Mouse (Mus musculus) cerebellum, adult 9-11 months (tissue): ENCODE results near the gene Cd86.

ENCODE experiments used
- DNase-seq: peaks from one replicate; pipeline ENCODE4 v3.0.0; 2022

Gene Cd86

DNA sequence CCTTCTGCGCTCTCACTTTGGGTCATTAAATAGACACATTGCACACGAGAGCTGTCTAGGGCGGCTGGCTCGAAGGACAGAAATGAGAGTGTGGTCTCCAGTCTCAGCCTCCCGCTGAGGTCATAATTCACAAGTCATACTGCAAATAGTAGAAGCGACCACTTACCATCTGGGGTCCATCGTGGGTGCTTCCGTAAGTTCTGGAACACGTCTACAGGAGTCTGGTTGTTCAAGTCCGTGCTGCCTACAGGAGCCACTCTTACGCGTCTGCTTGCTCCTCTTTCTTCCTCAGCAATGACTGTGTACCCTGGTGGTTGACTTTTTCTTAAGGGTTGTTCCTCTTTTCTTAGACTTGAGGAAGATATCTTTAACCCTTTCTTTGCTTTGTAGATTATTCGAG, at the start of gene Cd86:
Gene Cd86 (minus strand): TSS at position 300 of the 400 bp plus-strand sequence.
- no peak for DNase-seq

DNA sequence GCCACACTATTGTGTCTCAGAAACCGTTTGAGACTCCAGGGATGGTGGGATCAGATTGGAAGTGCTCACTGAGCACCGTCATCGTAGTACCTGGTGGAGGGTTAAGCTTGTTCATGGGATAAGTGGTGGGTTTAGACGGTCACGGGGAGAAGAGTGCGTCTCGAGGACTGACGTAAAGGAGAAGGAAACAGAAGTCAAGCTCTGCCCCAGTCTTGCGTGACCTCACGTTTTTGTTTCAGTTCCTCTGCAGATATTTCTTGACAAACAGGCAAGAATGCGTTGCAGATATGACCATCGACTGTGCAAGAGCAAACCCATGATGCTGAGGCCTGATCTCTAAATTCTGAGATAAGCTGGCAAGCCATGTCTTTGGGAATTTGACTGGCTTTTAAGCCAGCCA, 45.9 kb upstream of the Cd86 start:
- no peak for DNase-seq

DNA sequence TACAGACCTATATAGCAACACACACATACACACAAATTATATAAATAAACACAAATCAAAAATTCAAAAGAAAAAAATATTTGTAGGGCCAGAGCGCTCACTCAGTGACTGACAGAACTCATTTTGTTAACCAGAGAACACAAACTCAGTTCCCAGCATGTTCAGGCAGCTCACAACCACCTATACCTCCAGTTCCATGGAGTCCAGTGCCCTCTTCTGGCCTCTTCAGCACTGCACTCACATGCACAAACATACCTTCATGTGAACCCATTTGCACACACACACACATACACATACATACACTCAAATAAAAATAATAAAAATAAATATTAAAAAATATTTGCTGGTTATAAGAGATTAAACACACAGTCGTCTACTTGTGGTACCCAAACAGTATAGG, 44.9 kb upstream of the Cd86 start:
- no peak for DNase-seq

DNA sequence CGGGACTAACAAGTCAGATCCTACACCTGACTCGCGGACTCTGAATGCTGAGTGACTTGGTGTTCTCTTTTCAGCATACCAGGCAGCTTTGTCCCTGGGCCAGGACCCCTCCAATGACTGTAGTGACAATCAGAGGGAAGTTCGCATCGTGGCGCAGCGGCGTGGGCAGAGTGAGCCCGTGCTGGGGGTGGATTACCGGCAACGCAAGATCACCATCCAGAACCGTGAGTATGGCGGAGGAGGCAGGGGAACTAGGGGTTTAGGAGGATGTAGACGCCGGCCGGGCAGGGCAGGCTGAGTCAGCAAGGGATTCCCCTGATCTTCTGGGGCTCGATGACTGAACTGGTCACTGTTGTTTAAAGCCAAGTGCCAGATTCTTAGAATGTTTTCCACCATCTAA, 43.5 kb upstream of the Cd86 start:
- DNase-seq, result no peak

DNA sequence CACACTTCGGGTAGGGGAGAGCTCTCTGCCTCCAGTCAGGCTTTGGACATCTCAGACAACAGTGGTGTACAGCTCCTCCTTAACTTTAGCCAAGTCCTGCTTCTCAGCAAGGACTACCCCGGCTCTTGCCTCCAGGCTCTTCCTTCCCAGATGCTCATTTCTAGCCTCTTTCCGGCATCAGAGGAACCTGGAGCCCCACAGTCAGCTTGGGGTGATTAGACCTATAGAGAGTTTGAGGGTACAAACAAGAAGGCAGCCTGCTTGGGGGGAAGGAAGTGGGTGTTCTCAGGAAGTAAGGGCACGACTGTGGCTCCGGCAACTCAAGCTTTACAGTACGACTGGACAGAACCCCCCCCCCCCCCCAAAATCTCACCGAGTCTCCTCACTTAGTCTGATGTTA, 42.9 kb upstream of the Cd86 start:
- DNase-seq, result no peak

DNA sequence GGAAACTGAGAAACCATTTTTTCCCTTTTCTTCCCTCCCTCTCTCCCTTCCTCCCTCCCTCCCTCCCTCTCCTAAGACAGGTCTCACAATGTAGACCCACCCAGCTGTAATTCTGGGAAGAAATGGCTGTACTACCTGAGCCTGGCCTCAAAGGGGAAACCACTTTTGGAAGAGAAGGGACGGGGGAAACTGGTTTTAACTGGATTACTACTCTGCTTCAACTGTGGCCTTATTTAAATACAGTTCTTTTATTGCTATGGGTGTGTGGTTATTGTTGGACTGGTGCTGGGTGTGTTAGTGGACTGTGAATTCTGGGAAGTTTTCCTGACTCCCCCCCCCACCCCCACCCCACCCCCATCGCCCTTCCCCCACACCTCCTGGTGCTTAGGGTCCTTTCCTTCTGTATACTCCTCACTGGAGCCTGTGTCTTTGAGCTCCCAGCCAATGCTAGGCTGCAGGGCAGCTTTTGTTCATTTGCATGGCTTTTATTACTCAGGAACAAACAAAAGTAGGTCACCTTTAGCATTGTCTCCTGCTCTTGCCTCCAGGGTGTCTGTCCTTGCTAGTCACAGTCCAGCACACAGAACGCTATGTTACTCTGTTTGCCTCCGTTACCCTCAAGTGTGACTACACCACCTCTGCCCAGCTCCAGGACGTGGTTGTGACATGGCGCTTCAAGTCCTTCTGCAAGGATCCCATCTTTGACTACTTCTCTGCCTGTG, 42.0 kb upstream of the Cd86 start:
- no peak for DNase-seq

DNA sequence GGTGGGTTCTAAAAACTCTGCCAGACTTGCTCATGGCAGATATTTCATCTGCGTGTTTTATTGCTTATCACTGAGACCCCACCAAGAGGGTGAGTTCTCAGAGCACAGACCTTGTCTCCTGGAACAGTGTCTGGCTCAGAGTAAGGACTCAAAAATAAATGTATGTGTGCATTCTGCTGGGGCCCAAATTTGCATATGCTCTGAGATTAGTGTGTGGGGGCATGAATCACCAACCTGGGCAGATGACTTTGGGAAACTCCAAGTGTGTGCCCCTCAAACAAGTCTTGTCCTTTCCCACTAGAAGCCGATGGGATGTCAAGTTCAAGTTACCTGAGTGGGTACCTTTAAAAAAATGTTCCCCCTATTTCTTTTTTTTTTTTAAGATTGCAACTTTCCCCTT, 34.6 kb upstream of the Cd86 start:
- DNase-seq, result no peak

DNA sequence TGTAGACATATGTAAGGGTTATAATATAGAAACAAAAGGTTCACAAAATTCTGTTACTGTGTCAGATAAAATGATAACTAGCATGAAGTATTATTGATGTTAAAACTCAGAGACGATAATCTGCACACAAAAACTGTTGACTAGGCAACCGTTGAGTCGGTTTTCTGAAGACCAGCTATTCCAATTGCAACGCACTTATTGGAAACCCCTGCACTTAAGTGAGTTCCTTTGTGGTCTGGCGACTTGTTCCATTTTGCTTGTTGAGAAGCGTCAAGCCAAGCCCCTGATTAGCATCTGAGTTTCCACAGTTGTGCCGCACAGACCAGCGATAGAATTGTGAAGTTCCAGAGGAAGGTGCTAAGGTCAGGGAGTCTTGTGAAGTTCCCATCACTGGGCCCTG, 31.4 kb upstream of the Cd86 start:
- DNase-seq, result no peak

DNA sequence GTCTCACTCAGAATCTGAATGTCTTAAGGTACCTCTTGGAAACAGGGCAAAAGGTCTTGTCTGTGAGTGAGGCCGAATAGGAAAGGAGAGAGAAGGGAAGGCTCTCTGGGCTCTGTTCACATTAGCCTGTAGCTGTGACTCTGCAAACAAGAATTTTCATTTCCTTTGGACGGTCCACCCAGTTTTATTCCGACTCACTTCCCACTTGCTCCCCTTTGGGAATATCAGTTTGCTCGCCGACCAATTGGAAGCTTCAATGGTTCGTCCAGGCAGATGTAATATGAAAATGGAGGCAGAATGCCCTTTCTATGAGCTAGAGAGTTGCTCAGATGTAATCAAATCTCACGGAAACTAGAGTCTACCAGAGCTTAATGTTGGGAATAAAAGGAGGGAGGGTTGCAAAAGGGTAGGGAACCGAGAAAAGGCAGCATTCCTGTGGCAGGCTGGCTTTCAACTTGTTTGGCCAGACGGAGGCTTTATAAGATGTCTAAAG, 29.0 kb upstream of the Cd86 start:
- DNase-seq, result no peak

DNA sequence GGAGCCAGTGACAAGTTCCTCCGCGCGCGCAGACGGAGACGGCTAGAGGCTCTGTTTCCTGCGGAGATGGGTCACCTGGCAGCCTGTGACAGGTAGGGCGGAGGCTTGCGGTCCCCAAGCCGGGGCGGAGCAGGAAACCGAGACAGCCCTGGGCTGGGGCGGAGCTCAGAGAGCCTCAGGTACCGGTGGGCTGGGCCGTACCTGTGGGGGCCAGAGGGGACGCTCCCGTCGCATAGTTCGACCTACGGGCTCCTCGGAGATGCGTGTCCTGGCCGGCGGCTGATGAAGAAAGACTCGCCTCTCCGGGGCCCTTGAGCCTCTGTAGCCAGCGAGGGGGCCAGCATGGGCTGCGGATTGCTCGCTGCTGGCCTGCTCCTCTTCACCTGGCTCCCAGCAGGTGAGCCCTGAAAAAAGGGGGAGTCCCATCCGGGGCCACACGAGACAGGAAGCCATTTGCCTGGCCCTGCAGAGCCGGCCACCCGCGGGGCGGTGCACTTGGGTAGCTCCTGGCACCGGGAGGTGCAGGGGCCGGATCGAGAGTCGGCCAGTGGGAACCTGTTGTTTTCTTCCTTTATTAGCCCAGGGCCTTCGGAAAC, 28.0 kb upstream of the Cd86 start, which contains the start of gene Ildr1:
Gene Ildr1 (plus strand): TSS at position 161 of the 596 bp plus-strand sequence.
- DNase-seq, result no peak

DNA sequence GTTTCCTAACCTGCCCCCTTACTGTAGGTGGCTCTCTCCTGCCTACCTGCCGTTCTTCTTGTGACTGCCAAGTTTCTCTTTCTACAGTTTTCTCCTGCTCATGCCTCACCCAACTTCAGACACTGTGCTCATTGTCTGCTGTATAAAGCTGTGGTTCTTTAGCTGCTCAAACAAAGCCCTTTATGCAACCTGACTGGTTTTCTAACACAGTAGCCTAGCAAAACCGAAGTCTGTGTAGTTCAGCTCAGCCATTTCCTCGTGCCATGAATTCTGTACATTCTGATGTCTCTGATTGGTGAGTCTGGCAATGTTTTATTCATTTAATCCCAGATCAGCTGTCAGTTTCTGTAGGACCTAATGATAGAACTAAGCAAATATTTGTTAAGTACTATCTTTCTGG, 25.6 kb upstream of the Cd86 start:
- DNase-seq, result no peak

DNA sequence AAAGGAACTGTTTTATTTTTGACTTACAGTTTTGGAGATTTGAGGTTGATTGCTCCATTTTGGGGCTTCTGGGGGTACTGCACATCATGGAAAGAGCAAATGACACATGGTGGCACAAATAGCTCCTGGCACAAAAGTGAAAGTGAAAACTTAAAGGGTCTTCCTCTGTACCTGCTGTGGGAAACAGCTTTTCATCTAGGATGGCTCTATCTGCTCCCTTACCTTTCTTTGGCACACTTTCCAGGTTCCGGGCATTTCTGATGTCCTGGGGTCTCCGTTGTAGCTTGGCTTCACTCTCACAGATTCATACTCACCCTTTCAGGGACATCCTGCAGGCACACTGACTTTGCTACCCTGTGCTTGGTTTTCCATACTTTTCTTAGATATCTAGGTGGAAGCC, 22.2 kb upstream of the Cd86 start:
- no peak for DNase-seq

DNA sequence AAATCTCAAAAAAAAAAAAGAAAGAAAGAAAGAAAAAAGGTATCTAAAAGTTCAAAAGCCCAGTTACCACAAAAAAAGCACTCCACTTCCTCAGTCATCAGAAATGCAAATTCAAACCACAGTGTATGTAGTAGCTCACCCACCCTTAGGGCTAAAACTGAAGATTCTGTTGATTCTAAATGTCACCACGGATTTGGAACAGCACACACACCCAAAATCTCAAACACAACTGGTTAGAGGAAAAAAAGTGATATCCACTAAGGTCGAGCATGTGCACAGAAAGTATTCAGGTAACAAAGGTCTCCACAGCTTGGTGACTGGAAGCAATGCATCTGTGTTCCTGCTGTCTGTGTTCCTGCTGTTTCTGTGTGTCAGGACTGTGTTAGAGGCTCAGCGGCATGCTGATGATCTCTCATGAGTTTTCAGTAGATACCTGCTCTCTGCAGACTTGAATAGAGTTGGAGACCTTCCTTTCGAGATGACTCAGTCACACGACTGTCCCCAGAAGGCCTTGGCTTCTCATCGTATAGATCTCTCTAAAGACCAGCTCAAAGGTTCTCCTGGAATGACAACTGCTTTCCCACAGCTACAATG, 18.5 kb upstream of the Cd86 start:
- no peak for DNase-seq

DNA sequence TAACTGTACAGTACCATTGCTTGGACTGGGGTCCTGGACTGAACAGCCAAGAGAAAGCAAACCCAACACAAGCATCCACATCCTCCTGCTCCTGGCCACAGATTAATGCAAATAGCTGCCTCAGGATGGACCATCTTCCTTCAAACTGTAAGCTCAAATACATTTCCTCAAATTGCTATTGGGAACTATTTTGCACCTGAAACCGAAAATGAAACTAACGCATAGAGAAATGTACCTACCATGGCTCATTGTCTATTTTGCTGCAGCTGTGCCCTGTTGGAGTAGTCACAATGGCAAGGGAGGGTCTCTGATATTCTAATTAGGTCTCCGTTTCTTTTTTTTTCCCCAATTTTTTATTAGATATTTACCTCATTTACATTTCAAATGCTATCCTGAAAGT, 15.9 kb upstream of the Cd86 start:
- no peak for DNase-seq

DNA sequence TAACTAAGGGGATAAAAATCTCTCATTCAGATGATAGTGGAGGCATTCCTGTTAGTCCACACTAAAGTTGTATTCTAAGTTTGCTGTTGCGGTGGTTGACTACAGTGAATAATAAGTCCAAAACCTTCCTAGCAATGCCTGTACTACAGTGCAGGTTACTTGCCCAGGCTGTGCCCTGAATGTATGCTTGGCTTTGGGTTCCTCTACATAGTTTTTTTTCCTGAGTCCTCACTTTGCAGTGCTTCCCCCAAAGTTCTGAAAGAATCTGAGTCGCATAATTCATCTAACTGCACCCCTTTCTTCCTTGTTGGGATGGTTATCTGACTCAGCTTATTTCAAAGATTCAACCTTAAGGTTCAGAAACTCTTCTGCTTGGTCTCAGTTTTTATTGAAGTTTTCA, 10.0 kb upstream of the Cd86 start:
- DNase-seq, result no peak

DNA sequence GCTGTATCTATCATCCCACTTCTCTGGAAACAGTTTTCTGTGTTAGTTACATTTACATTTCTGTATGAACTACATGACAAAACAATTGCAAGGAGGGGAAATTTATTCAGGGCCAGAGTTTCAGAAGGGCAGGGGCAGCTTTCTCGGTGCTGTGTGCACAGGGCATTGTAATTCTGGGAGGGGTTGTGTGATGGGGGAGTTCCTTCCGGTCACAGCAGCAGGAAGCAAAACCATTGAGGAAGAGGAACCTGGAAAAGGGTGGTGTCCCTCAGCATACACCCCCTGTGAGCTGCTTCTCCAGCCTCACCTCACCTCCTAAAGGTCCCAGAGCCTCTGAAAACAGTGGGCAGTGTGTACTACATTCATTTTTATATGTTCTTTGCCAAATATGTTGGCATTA, 9.4 kb upstream of the Cd86 start:
- DNase-seq, result no peak

DNA sequence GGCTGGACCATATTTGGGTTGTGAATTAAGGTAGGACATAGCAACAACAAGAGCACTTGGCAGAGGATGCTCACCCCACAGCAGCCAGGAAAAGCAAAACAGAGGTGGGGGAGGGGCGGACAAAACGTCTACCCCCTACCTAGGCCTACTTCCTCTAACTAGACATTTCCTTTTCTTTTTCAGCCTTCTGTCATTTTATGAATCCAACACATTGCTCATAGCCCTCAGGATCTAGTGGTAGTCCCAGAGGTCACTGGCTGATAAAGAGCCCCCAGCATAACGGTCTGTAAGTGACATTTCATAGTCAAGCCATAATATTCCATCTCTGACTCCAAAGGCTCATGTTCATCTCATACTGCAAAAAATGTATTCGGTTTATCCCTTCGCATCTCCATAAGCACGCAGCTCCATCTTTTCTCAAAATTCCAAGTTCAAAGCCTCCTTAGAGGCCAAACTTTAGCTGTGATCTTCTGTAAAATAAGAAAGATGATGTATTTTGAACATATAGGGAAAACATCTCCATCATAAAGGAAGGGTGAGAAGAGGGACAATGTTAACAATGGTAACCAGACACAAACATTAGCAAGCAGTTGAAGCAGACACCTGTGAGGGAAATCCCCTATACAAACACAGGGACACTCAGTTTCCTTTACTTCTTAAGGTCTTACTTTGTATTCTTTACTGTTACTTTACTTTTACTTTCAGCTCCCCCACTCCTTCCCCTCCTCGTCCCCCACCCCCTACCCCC, 8.8 kb upstream of the Cd86 start:
- DNase-seq, result no peak

DNA sequence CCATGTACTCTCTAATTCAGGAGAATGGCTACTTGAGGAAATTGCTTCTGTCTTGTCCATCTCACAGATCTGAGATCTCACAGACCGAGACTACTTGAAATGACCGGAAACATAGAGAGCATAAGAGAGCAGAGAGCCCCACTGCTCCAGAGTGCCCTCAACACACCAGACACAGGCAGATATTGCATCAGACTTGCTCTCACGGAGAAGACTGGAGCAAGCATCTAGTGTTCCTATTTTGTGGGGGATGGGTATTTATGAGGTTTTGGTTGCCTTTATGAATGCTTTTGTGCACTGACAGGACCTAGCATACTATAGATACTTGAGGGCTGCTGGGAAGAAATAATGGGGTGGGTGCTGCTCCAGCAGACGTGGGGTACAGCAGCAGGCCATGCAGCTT, 7.3 kb upstream of the Cd86 start:
- DNase-seq, result no peak

DNA sequence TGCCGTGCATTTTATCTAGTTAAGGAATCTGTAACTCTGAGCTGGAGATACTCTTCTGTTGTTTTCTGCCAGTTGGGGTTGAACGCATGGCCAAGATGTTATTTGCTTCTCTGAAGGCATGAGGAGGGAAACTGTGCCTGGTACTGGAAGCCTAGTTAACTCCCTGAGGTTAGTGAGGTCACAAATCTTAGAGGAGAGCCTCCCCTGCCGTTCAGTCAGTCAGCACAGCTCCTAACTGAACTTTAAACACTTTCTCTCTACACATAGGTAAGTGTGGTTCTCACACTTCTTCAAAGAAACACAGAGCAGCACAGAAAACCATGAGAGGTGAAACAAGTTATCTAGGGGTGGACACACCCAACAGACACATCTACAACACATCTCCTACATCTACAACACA, 4.7 kb upstream of the Cd86 start:
- no peak for DNase-seq

DNA sequence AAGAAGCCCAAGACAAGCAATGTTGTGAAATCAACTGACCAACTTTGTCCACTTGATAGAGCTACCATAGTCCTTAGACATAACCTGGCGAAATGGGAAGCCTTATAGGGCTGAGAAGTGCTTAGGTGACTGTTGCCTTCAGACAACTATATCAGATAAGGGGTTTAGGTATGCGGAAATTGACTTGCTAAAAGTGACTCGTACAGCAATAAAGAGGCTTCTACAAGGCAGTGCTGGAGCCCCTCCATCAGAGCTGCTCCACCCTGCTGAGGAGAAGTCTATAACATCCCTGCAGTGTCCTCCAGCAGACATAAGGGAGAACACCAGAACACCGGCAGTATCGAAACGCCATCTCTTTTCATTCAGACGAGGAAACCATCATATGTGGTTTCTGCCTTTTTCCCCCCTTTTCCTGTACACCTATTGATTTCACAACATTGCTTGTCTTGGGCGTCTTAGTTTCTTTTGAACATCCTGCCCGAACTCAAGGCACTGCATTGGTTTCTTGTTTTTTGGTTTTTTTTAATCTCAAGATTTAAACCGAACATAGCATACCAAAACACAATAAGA, 652 bp upstream of the Cd86 start:
- no peak for DNase-seq

DNA sequence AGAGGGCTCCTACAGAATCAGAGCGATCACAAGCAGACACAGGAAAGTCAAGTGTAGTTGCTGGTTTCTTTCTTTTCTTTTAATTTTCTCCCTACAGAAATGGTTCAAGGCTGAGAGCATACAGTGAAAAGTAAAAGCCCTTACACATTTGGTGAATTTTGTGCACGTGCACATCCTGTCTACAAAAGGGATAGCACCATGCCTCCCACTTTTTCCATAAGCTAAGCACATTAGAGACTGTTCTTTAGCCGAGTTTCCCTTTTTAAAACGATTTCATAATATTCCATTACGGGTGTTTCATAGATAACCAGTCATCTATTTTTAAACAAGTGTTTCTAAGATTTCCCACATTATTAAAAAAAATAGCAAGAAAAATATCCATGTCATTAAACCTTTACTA, 2.4 kb downstream of the Cd86 start:
- no peak for DNase-seq

DNA sequence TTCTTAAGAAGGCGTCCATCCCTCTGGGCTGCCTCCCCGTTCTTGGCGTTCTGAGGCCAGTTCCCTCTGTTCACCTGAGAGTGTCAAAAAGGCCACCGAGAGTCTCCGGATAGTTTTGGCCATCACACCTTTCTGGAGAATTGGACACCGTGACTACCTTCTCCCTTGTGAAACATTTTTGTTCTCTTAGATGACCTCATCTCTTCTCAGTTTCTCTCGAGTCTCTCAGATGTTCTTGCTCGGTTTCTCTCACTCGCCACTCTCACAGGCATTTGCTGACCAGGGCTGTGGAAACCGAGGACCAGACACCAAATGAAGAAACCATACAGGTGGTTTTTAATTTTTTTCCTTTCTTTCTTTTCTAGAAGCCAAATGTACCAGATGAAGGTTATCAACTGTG, 4.6 kb downstream of the Cd86 start:
- DNase-seq, result no peak

DNA sequence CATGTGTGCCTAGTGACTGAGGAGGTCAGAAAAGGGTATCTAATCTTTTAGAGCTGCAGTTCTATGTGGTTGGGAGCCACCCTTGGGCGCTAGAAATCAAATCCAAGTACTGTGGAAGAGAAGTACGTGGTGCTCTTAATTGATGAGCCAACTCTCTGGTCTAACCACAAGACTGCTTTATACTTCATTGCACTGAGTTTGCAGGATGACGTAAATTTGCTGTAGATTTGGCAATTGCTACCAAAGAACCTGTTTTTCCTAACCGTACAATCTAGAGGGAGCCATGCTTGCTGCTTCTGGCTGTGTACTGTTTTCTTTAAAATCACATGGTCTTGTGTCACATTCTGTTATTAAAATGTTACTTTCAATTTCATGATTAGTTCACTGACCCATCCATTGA, 10.0 kb downstream of the Cd86 start:
- no peak for DNase-seq
